Mouse (Mus musculus) CH12.LX (cell line): Measurements from ENCODE around the gene Spryd3. TPM values are rescaled to one million over a fixed set of nuclear protein-coding genes. Genes with fewer than 3 reads are reported as not detected.
A peak's percentile ranks its signal among the peaks of the same experiment; 100 is the strongest.

ENCODE experiments used
- DNase-seq: peaks from one replicate; pipeline ENCODE4 v3.0.0-alpha.2; 2013; ENCODE audit errors: extremely low read depth
- H3K27ac ChIP-seq: 2 replicates; pipeline ENCODE4 v1.5.1; 2012; ENCODE audit warnings: low read depth, mild to moderate bottlenecking, control low read depth, moderate library complexity; ENCODE audit not compliant: insufficient read depth
- H3K27me3 ChIP-seq: replicated peaks from 2 replicates; pipeline ENCODE3; 2012; ENCODE audit warnings: inconsistent platforms
- H3K36me3 ChIP-seq, 2 experiments: replicated peaks in 1 of 2; 2 replicates each; pipeline versions ENCODE3 to v1.6.1; 2012; ENCODE audit warnings: inconsistent platforms in 1 of 2, low read length in 1 of 2, mild to moderate bottlenecking in 1 of 2, mixed read lengths in 1 of 2, moderate library complexity in 1 of 2; ENCODE audit not compliant: control insufficient read depth in 1 of 2, insufficient read depth in 1 of 2
- H3K4me1 ChIP-seq, 2 experiments: 2 replicates each; pipeline ENCODE4 v1.6.1; 2012; ENCODE audit warnings: inconsistent platforms in 1 of 2, moderate library complexity in 1 of 2; ENCODE audit not compliant: insufficient read depth in 2 of 2, control insufficient read depth in 1 of 2
- H3K4me2 ChIP-seq: 2 replicates; pipeline ENCODE4 v1.6.1; 2012; ENCODE audit warnings: low read depth, mild to moderate bottlenecking, control low read depth; ENCODE audit not compliant: poor library complexity, insufficient read depth, severe bottlenecking
- H3K4me3 ChIP-seq, 3 experiments: fragments of 150-350 bp in 1 of 3; sonication (generic) in 1 of 3; replicated peaks in 1 of 3; 2 replicates each; pipeline versions ENCODE3 to v1.5.1; 2011 to 2012; ENCODE audit warnings: low read depth in 2 of 3, low read length in 2 of 3, mild to moderate bottlenecking in 2 of 3, moderate library complexity in 2 of 3, control low read depth in 1 of 3, improper control_type of control experiment in 1 of 3, inconsistent platforms in 1 of 3, mixed read lengths in 1 of 3; ENCODE audit not compliant: poor library complexity in 1 of 3
- H3K79me2 ChIP-seq: replicated peaks from 2 replicates; pipeline ENCODE4 v1.6.1; 2012; ENCODE audit warnings: mild to moderate bottlenecking, moderate library complexity; ENCODE audit not compliant: control insufficient read depth, poor library complexity, insufficient read depth, severe bottlenecking; ENCODE audit errors: extremely low read depth
- H3K9ac ChIP-seq: 2 replicates; pipeline ENCODE4 v1.6.1; 2012; ENCODE audit warnings: low read depth, mild to moderate bottlenecking, control low read depth, moderate library complexity; ENCODE audit not compliant: insufficient read depth
- H3K9me3 ChIP-seq: replicated peaks from 2 replicates; pipeline ENCODE3; 2012; ENCODE audit warnings: low read length, inconsistent platforms, mixed read lengths
- E2F4 ChIP-seq: IDR thresholded peaks from 2 replicates; pipeline ENCODE4 v1.6.1; 2011; ENCODE audit warnings: low read depth, low read length, improper control_type of control experiment; ENCODE audit not compliant: insufficient replicate concordance
- EP300 ChIP-seq: IDR thresholded peaks from 2 replicates; pipeline ENCODE4 v1.6.1; 2011; ENCODE audit warnings: low read length, improper control_type of control experiment
- ETS1 ChIP-seq: conservative IDR thresholded peaks from 2 replicates; pipeline ENCODE4 v1.6.1; 2012; ENCODE audit warnings: low read depth, mild to moderate bottlenecking, inconsistent platforms, low read length, improper control_type of control experiment, moderate library complexity
- GABPA ChIP-seq: IDR thresholded peaks from 2 replicates; pipeline ENCODE4 v1.6.1; 2012; ENCODE audit warnings: low read depth, low read length, improper control_type of control experiment, inconsistent platforms; ENCODE audit not compliant: insufficient replicate concordance
- HCFC1 ChIP-seq: IDR thresholded peaks from 2 replicates; pipeline ENCODE4 v1.6.1; 2012; ENCODE audit warnings: low read depth, mild to moderate bottlenecking, inconsistent platforms, low read length, improper control_type of control experiment
- IRF4 ChIP-seq: IDR thresholded peaks from 2 replicates; pipeline ENCODE4 v1.6.1; 2014; ENCODE audit warnings: low read depth, mild to moderate bottlenecking, inconsistent platforms, low read length, improper control_type of control experiment
- JUND ChIP-seq: conservative IDR thresholded peaks from 2 replicates; pipeline ENCODE4 v1.6.1; 2011; ENCODE audit warnings: low read depth, low read length, improper control_type of control experiment
- KAT2A ChIP-seq: IDR thresholded peaks from 2 replicates; pipeline ENCODE4 v1.6.1; 2012; ENCODE audit warnings: low read length, improper control_type of control experiment, inconsistent platforms; ENCODE audit not compliant: insufficient replicate concordance
- MAZ ChIP-seq: IDR thresholded peaks from 2 replicates; pipeline ENCODE4 v1.6.1; 2012; ENCODE audit warnings: low read depth, mild to moderate bottlenecking, inconsistent platforms, low read length, improper control_type of control experiment, moderate library complexity
- MEF2A ChIP-seq: IDR thresholded peaks from 2 replicates; pipeline ENCODE4 v1.6.1; 2014; ENCODE audit warnings: low read depth, mild to moderate bottlenecking, inconsistent platforms, low read length, improper control_type of control experiment, borderline replicate concordance
- MYC ChIP-seq: IDR thresholded peaks from 2 replicates; pipeline ENCODE4 v1.6.1; 2011; ENCODE audit warnings: low read depth, mild to moderate bottlenecking, improper control_type of control experiment, low read length
- NELFE ChIP-seq: IDR thresholded peaks from 2 replicates; pipeline ENCODE4 v1.6.1; 2011; ENCODE audit warnings: low read depth, low read length, improper control_type of control experiment
- NRF1 ChIP-seq: IDR thresholded peaks from 2 replicates; pipeline ENCODE4 v1.6.1; 2014; ENCODE audit warnings: low read depth, mild to moderate bottlenecking, inconsistent platforms, low read length, improper control_type of control experiment, moderate library complexity
- PAX5 ChIP-seq: IDR thresholded peaks from 2 replicates; pipeline ENCODE4 v1.6.1; 2012; ENCODE audit warnings: low read length, inconsistent platforms, mixed read lengths
- POLR2AphosphoS2 ChIP-seq: IDR thresholded peaks from 2 replicates; pipeline ENCODE4 v1.6.1; 2011; ENCODE audit warnings: low read depth, low read length, improper control_type of control experiment
- RAD21 ChIP-seq: IDR thresholded peaks from 2 replicates; pipeline ENCODE4 v1.6.1; 2011; ENCODE audit warnings: low read depth, mild to moderate bottlenecking, low read length, improper control_type of control experiment, moderate library complexity
- RCOR1 ChIP-seq: conservative IDR thresholded peaks from 2 replicates; pipeline ENCODE4 v1.6.1; 2012; ENCODE audit warnings: low read depth, mild to moderate bottlenecking, inconsistent platforms, low read length, improper control_type of control experiment
- SMC3 ChIP-seq: IDR thresholded peaks from 2 replicates; pipeline ENCODE4 v1.6.1; 2011; ENCODE audit warnings: low read depth, low read length, improper control_type of control experiment
- USF1 ChIP-seq: IDR thresholded peaks from 2 replicates; pipeline ENCODE4 v1.6.1; 2014; ENCODE audit warnings: low read depth, mild to moderate bottlenecking, inconsistent platforms, low read length, improper control_type of control experiment
- USF2 ChIP-seq: conservative IDR thresholded peaks from 2 replicates; pipeline ENCODE4 v1.6.1; 2011; ENCODE audit warnings: low read depth, low read length, improper control_type of control experiment
- ZC3H11A ChIP-seq: IDR thresholded peaks from 2 replicates; pipeline ENCODE4 v1.6.1; 2012; ENCODE audit warnings: low read depth, mild to moderate bottlenecking, inconsistent platforms, low read length, improper control_type of control experiment
- dilution Hi-C: fragments of 300-500 bp; cut with MboI; formaldehyde crosslinking; loops from 2 replicates; pipeline ENCODE4 v1.14.3; 2020; ENCODE audit warnings: low sequenced_read_pairs; ENCODE audit not compliant: extremely low pct_unique_long_range_greater_than_20kb, extremely low pct_ligation_motif_present
- in situ Hi-C: fragments of 300-500 bp; cut with MboI; formaldehyde crosslinking; loops from 3 replicates; pipeline ENCODE4 v1.14.3; 2019; ENCODE audit warnings: low sequenced_read_pairs, low pct_ligation_motif_present, low pct_unique_long_range_greater_than_20kb, mixed read lengths
- polyA plus RNA-seq: library from polyadenylated mRNA; unstranded; fragments of >175 nt; gene quantifications from 2 replicates; pipeline ENCODE4 v1.2.1, GENCODE M21; 2012; ENCODE audit warnings: low read depth; ENCODE audit not compliant: insufficient read length
- total RNA-seq, 2 experiments: library from RNA; depleted of rRNA; stranded (reverse); fragments of 300-350 nt in 1 of 2; fragments of >200 nt in 1 of 2; gene quantifications; 2 replicates each; pipeline ENCODE4 v1.2.3; 2012 to 2014

Gene Spryd3
- total and polyA plus RNA-seq, 3 experiments = 21.5 to 25.7 (median 21.6) TPM

- H3K4me3 ChIP-seq = no peak overlapping the region
- in situ Hi-C loops (no loop called here), dilution Hi-C loops (no loop called here)
- H3K4me1 ChIP-seq = peaks cover 7 to 66% of the 10 kb centered on the region in 2 experiments
- no peaks in the 10 kb centered on the region for H3K27me3 ChIP-seq
- 0 out of 2 replicates have a peak, but pooled peaks have one; percentile 42 for TF ChIP-seq MYC
- no peak for TF ChIP-seq NELFE
- H3K4me2 ChIP-seq = peak overlapping the region; percentile 0; the same call in 1 of the 2 replicates
- H3K9ac ChIP-seq = no peak overlapping the region
- no peak for DNase-seq
- H3K79me2 ChIP-seq = peaks cover 81% of the 10 kb centered on the region
- H3K36me3 ChIP-seq = peaks cover 15 to 47% of the 10 kb centered on the region in 2 experiments
- H3K9me3 ChIP-seq = no peaks in the 10 kb centered on the region
- H3K27ac ChIP-seq = no peak overlapping the region
These were observed 58.8 kb downstream of the Spryd3 start for GRCm38 (mm10) chr15:102077111-102077677.

- H3K4me3 ChIP-seq = peak overlapping the region; percentile 92 to 99 (median 94)
These were observed 61.0 kb downstream of the Spryd3 start for GRCm38 (mm10) chr15:102074876-102075585.

GRCm38 (mm10) chr15:102074070-102074731 lies 61.8 kb downstream of the Spryd3 start:
- peaks cover 10 to 63% of the 10 kb centered on the region in 2 experiments for H3K4me1 ChIP-seq
- H3K4me3 ChIP-seq = peak overlapping the region; percentile 92 to 99 (median 94)
- H3K36me3 ChIP-seq = peaks cover 3 to 21% of the 10 kb centered on the region in 2 experiments
- H3K9me3 ChIP-seq = no peaks in the 10 kb centered on the region
- H3K27me3 ChIP-seq = no peaks in the 10 kb centered on the region
- peak; percentile 65 for DNase-seq
- peak overlapping the region; percentile 100 for H3K4me2 ChIP-seq
- peaks cover 51% of the 10 kb centered on the region for H3K79me2 ChIP-seq
- H3K9ac ChIP-seq = peak overlapping the region; percentile 92
- H3K27ac ChIP-seq = peak overlapping the region; percentile 71
- dilution Hi-C loops (no loop called here), in situ Hi-C loops (loop anchor here (5.0 kb wide), 1 partner anchor 752 kb away; no protein-coding TSS in a partner anchor)
- TF ChIP-seq USF2 (no peak), ZC3H11A (no peak), MAZ (peak; percentile 35; the same call in 1 of the 2 replicates), SMC3 (no peak), IRF4 (no peak), POLR2AphosphoS2 (no peak), MEF2A (no peak), RAD21 (no peak), RCOR1 (no peak), GABPA (no peak), ETS1 (0 out of 2 replicates have a peak, but pooled peaks have one; percentile 3), MYC (peak; percentile 99), HCFC1 (no peak), NRF1 (peak; percentile 85), JUND (no peak), E2F4 (no peak), USF1 (no peak), KAT2A (no peak), EP300 (no peak)

More at GRCm38 (mm10) chr15:102074876-102075585, 61.0 kb downstream of the Spryd3 start:
- dilution Hi-C loops = no loop called here
- Histone ChIP-seq H3K4me2 (peak overlapping the region; percentile 100), H3K9ac (peak overlapping the region; percentile 92), H3K27me3 (no peaks in the 10 kb centered on the region), H3K27ac (no peak overlapping the region), H3K36me3 (peaks cover 4 to 26% of the 10 kb centered on the region in 2 experiments), H3K79me2 (peaks cover 60% of the 10 kb centered on the region), H3K9me3 (no peaks in the 10 kb centered on the region), H3K4me1 (peaks cover 10 to 62% of the 10 kb centered on the region in 2 experiments)
- TF ChIP-seq MYC (peak; percentile 32; the same call in 1 of the 2 replicates), HCFC1 (no peak), PAX5 (no peak)
- in situ Hi-C loops = loop anchor here (5.0 kb wide), 1 partner anchor 753 kb away; no protein-coding TSS in a partner anchor
- no peak for DNase-seq
